Mouse (Mus musculus): ENCODE data around the gene Gsn.

GRCm38 (mm10) chr2:35302049-35302885 lies 46.1 kb downstream of the Gsn start:
- no peak for TF ChIP-seq CTCF (IDR thresholded peaks at IDR 0.05; ENCODE audit: low read depth)
- TF ChIP-seq EP300 (IDR thresholded peaks at IDR 0.05; ENCODE audit: low read depth): no peak

Measured in liver, postnatal 0 days (tissue).